Mouse (Mus musculus) cerebellum, adult (tissue): ENCODE results near the gene Mcm2.

Experiments used
- ATAC-seq: cut with Nextera tagmentation; 2 replicates; pipeline ENCODE4 v1.9.2; 2017; ENCODE audit warnings: mild to moderate bottlenecking, moderate library complexity, mixed read lengths; ENCODE audit not compliant: insufficient number of reproducible peaks, low FRiP score, low TSS enrichment

Gene Mcm2

GRCm38 (mm10) chr6:88927595-88927994 lies 29.0 kb upstream of the Mcm2 start:
- ATAC-seq = peak; percentile 36

DNA sequence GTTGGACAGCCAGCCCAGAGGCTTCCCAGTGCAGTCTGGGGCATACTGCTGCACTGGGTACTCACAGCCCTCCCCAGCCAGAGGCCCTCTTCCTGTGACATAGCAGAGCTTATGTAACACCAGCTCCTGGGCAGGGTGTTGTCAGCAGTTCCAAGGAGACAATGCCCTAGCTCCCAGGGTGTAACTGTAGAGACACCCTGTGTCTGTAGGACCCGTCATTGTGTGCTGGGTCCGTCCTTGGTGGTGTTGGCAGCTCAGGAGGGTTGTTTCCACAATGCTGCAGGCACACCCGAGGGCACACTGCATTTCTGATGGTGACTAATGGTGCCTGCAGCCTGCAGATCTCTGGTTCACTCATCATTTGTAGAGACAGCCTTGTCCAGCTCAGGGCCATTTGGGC lies 28.3 kb upstream of the Mcm2 start:
- no peak for ATAC-seq

DNA sequence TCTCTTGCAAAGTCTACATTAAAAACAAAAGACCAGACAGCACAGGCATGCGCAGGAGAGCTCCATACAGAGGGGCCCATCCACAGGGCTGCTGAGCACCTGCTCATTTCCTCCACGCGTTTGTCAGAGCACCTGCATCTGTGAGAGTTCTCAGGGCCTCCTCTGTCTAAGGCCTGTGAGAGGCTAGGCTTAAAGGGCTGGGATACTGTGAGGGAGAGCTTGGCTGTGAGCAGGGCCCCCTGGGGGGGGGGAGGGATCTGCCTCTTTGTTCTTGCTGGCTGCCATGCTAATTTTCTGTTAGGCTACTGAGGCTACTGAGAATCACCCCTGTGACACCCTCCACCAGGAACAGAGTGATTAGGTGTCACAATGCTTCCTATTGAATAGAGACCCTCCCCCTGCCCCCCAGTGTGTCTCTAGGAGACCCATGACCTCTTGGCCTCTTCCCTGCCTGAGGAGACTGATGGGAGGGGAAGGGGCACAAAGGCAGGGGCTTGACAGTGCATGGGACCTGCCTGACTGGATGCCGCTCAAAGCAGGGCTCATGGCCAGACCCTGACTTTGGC lies 27.1 kb upstream of the Mcm2 start:
- ATAC-seq = no peak

GRCm38 (mm10) chr6:88924502-88925275 lies 26.1 kb upstream of the Mcm2 start:
- ATAC-seq = no peak

- ATAC-seq = no peak
These were observed 20.2 kb upstream of the Mcm2 start for GRCm38 (mm10) chr6:88918802-88919201.

GRCm38 (mm10) chr6:88916153-88916552 lies 17.6 kb upstream of the Mcm2 start:
- peak; percentile 41; the same call in 1 of the 2 replicates for ATAC-seq

DNA sequence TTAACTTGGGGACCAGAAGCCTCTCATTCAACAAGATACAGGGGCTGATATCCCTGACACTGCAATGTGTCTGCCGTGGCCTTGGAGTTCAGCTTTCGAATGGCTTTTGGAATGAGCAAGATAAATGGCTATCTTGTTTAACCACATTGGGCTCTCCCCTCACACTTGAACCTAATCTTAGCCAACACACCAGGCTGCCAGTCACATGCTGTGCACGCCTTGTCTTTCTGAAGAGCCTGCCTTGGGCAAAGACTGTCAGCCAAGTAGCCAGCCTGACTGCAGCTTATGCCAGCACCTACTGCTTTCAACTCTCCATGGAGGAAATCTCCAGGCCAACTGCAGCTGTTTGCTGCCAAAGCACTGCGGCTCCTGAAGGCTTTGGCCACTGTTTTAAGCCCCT lies 16.9 kb upstream of the Mcm2 start:
- ATAC-seq = no peak

GRCm38 (mm10) chr6:88914799-88915198 lies 16.2 kb upstream of the Mcm2 start:
- ATAC-seq = no peak

DNA sequence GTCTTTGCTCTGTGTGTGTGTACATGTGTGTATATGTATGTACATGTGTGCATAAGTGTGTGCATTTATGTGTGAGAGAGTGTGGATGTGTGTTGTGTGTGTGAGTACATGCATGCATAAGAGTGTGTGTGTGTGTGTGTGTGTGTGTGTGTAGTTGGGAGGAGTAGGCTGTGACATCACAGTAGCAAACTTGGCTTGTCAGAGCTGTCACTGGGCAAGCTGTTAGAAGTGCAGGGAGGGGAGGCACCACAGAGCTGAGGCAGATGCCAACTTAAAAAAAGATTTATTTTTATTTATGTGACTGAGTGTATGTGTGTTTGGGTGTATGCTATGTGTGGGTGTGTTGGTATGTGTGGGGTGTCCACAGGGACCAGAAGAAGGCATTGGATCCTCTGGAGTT lies 14.9 kb upstream of the Mcm2 start:
- no peak for ATAC-seq

GRCm38 (mm10) chr6:88913022-88913421 lies 14.4 kb upstream of the Mcm2 start:
- ATAC-seq = no peak

DNA sequence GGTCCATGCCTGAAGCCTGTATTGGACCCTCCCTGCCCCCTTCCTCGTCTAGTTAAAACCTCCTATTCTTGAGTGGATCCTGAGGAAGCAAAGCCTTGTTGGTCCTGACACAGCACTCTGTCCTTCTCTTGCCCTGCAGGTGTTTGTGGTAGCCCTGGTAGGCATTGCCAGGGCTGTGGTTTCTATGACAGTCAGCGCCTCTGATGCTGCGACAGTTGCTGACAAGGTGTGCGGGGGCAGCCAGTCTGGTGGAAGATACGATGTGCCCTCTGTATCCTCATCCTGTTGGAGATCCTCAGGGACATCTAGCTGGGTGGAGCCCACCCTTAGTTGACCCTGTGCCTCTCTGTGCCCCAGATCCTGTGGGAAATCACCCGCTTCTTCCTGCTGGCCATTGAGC lies 10.6 kb upstream of the Mcm2 start:
- ATAC-seq = no peak

DNA sequence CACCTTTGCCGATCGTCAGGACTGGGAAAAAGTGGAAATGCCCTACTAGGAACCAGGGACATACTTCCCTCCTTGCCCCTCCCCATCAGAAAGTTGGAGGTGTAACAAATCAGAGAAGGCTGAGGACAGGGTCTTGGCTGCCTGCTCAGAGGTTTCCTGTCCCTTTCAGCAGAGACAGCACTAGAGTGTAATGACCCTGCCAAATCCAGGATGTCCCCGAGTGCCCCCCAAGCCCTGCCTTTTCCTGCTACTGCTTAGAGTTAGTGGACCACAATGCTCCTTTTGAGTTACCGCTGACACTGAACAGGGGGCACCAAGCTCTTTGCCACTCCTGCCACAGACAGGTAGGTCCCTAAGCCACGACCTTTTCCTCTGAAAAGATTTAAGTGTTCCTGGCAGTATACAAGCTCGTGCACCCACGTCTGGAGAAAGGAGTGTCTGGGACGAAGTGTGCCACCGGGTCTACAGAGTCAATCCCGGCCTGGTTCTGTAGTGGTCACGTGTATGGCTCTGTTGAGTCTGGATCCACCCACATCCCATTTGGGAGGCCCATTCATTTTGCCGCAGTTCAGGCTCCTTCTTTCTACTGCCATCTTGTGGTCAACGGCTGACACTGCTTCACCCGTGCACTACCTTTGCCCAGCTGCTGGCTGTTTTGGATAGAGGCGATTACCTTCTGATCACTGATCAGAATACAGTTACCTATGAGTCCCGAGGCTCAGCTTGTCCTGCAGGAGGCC lies 8.0 kb upstream of the Mcm2 start:
- peak; percentile 23; the same call in 1 of the 2 replicates for ATAC-seq

DNA sequence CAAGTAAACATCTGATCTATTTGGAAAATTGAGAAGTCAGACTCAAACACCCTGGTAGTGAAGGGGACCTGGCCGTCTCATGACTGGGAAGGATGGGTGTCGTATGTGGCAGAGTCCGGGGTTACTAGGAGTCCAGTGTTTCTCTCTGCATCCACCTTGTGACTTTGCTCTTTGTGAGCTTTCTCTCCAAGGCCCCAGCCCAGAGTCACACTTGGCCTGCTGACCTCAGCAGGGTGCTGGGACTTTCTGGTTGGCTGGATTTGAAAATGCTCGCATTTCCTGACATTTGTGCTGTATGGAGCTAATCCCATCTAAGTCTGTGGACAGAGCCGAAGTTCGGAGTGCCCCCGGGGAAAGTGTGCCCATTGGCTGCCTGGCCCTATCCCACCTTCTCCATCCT lies 6.5 kb upstream of the Mcm2 start:
- no peak for ATAC-seq

GRCm38 (mm10) chr6:88904456-88904974 lies 5.9 kb upstream of the Mcm2 start:
- ATAC-seq = no peak

DNA sequence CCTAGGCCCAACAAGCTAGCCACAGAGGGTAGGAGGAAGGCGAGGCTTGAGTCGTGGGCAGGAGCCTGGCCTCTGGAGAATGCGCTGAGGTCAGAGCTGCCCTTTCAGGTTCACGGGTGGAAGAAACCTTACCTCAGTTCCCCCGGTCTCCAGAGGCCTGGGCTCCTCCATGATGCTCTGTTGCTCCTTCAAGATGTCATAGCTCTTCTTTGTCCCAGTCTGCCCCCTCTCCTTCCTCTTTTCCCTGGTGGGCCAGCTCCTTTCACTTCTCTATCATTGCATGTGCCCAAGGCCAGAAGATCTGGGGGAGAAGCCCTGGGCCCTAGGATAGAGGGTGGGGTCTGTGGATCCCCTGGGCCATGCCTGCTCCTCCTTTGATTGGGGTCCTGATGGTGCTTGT lies 5.1 kb upstream of the Mcm2 start:
- no peak for ATAC-seq

DNA sequence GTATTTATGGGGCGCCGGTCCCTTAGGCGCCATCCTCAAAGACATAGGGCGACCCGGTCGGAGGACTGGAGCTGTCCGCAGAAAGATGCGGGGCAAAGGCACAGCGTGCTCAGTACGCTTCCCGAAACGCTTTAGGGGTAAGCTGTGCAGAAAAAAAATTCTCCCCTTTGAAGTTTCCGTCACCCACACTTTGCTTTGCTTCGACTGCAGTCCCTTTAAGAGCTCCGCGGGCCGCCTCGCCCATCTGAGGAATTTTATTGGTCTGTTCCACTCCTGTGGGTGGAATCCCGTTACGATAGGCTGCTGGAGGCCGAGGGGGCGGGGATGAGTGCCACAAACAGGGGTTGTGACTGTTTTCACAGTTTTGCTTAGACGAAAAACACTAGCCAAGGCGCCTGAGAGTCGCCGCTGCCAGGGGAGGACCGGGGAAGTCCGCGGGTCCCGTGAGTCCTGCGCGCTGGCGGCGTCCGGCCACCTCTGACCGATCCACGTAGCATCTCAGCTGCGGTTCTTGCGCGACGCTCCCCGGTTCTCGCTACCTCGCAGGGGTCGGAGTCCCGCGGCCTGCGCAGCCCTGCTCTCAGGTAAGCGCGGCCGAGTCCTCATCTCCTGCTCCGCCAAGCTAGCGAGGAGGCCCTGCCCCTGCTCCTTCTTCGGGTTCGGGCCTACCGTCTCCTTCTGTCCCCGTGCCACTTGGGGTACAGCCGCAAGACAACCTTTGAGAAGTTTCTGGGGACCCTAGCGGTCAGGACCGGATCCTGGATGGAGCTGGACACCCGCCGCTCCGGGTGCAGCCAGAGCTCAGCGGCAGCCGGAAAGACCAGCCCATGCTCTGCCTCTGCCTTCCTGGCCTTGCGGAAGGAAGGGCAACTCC lies 3.6 kb upstream of the Mcm2 start, which contains the start of gene Tpra1:
TSS of gene Tpra1 (plus strand) at position 305 of the 874 bp plus-strand sequence.
- peak; percentile 79 for ATAC-seq

DNA sequence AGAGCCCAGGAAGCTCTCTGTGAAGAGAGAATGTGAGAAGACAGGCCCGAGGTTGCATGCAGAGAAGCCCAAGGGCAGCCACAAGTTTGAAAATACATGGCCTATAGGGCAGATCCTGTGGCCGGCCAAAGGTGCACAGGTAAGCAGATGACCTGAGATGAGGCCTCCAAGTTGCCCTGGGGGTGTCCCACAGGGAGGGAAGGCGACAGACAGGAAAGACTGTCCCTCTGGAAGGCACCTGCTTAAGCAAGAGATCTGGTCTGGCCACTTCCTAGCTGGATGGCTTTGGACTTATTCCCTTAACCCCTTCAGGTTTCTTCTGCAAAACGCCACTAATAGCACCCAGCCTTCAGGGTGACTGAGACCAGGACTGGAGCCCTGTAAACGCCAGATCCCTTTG lies 2.9 kb upstream of the Mcm2 start:
- 0 out of 2 replicates have a peak, but pooled peaks have one; percentile 6 for ATAC-seq

- ATAC-seq = no peak
These were observed 1.0 kb upstream of the Mcm2 start for GRCm38 (mm10) chr6:88899628-88900027.

DNA sequence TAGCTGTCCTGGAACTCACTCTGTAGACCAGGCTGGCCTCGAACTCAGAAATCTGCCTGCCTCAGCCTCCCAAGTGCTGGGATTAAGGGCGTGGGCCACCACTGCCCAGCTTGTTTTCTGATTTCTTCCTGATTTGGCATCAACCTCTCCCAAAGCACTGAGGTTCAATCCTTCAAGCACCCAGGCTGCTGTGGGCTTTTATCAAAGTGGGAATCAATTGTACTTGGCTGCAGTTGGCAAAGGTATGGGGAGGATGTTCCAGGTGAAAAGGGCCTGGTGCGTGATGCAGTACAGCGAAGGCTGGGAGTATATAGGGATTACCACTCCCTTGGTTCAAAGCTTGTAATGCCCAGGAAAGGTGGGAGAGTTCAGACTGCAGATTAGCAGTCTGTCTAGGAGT lies 506 bp upstream of the Mcm2 start:
- ATAC-seq = no peak

GRCm38 (mm10) chr6:88897246-88897645 lies 1.3 kb downstream of the Mcm2 start:
- no peak for ATAC-seq
